Mouse (Mus musculus) thymus, postnatal 4 days (tissue): ENCODE data around the gene Nlrp3.
"Not testable (repeated sequence)": the region's sequence is repeated elsewhere in the genome, so short reads cannot be mapped to it uniquely, and the experiment has no call there.

Experiments
- DNase-seq: peaks from one replicate; pipeline ENCODE4 v3.0.0; 2021

Gene Nlrp3

GRCm38 (mm10) chr11:59537218-59538130, 3.9 kb upstream of the Nlrp3 start:
- peak; percentile 79 for DNase-seq

- peak; percentile 67 for DNase-seq
Observed at GRCm38 (mm10) chr11:59538387-59538786, 3.0 kb upstream of the Nlrp3 start.

GRCm38 (mm10) chr11:59540123-59540522, 1.2 kb upstream of the Nlrp3 start:
- no peak for DNase-seq

- DNase-seq: no peak
Observed at GRCm38 (mm10) chr11:59542442-59542841, 1.1 kb downstream of the Nlrp3 start.

- DNase-seq: no peak
Observed at GRCm38 (mm10) chr11:59543376-59543775, 2.0 kb downstream of the Nlrp3 start.

GRCm38 (mm10) chr11:59544005-59544404, 2.6 kb downstream of the Nlrp3 start:
- no peak for DNase-seq

GRCm38 (mm10) chr11:59554127-59554526, 12.8 kb downstream of the Nlrp3 start:
- DNase-seq: no peak

GRCm38 (mm10) chr11:59554535-59554934, 13.2 kb downstream of the Nlrp3 start:
- DNase-seq: no peak

GRCm38 (mm10) chr11:59560906-59561305, 19.5 kb downstream of the Nlrp3 start:
- no peak for DNase-seq

- no peak for DNase-seq
Observed at GRCm38 (mm10) chr11:59562336-59562735, 21.0 kb downstream of the Nlrp3 start.

GRCm38 (mm10) chr11:59562837-59563236, 21.5 kb downstream of the Nlrp3 start:
- no peak for DNase-seq

- DNase-seq: peak; percentile 30
Observed at GRCm38 (mm10) chr11:59569306-59569705, 27.9 kb downstream of the Nlrp3 start.

- no peak for DNase-seq
Observed at GRCm38 (mm10) chr11:59575726-59576125, 34.4 kb downstream of the Nlrp3 start.

- DNase-seq: not testable (repeated sequence)
Observed at GRCm38 (mm10) chr11:59576135-59576534, 34.8 kb downstream of the Nlrp3 start, which contains the start of gene Olfr222. TSS of gene Olfr222 (minus strand) at chr11:59576235.

GRCm38 (mm10) chr11:59584539-59584938, 43.2 kb downstream of the Nlrp3 start:
- peak; percentile 70 for DNase-seq

- DNase-seq: no peak
Observed at GRCm38 (mm10) chr11:59589496-59589895, 48.1 kb downstream of the Nlrp3 start.

- no peak for DNase-seq
Observed at GRCm38 (mm10) chr11:59593189-59593588, 51.8 kb downstream of the Nlrp3 start, which contains the start of gene Olfr223. TSS of gene Olfr223 (minus strand) at chr11:59593289.

GRCm38 (mm10) chr11:59596091-59596490, 54.7 kb downstream of the Nlrp3 start:
- no peak for DNase-seq

GRCm38 (mm10) chr11:59596950-59597349, 55.6 kb downstream of the Nlrp3 start:
- no peak for DNase-seq

GRCm38 (mm10) chr11:59599211-59599610, 57.8 kb downstream of the Nlrp3 start:
- no peak for DNase-seq

GRCm38 (mm10) chr11:59600872-59601271, 59.5 kb downstream of the Nlrp3 start:
- peak; percentile 28 for DNase-seq

GRCm38 (mm10) chr11:59602287-59602686, 60.9 kb downstream of the Nlrp3 start:
- DNase-seq: no peak

GRCm38 (mm10) chr11:59611646-59612045, 70.3 kb downstream of the Nlrp3 start:
- DNase-seq: no peak

GRCm38 (mm10) chr11:59614120-59614519, 72.8 kb downstream of the Nlrp3 start:
- DNase-seq: no peak
